Mouse (Mus musculus) cortical plate, adult 2 months (tissue): Measurements from ENCODE around the gene Glmn.

Source experiments
- CTCF ChIP-seq: fragments of 200-500 bp; IDR thresholded peaks from 2 replicates; pipeline ENCODE4 v1.5.1; 2011; ENCODE audit warnings: mild to moderate bottlenecking, control low read depth, low read length; ENCODE audit not compliant: insufficient read depth; ENCODE audit errors: extremely low read depth
- POLR2A ChIP-seq: fragments of 200-500 bp; IDR thresholded peaks from 2 replicates; pipeline ENCODE4 v1.6.1; 2011; ENCODE audit warnings: mild to moderate bottlenecking, low read length, control low read depth; ENCODE audit not compliant: insufficient read depth; ENCODE audit errors: extremely low read depth

- TF ChIP-seq CTCF = no peak
- 0 out of 2 replicates have a peak, but pooled peaks have one; percentile 20 for TF ChIP-seq POLR2A
Measured at GRCm38 (mm10) chr5:107569148-107569547, 28.5 kb downstream of the Glmn start.
